Mouse (Mus musculus): ENCODE measurements around the gene Mrps7.

Gene Mrps7

DNA sequence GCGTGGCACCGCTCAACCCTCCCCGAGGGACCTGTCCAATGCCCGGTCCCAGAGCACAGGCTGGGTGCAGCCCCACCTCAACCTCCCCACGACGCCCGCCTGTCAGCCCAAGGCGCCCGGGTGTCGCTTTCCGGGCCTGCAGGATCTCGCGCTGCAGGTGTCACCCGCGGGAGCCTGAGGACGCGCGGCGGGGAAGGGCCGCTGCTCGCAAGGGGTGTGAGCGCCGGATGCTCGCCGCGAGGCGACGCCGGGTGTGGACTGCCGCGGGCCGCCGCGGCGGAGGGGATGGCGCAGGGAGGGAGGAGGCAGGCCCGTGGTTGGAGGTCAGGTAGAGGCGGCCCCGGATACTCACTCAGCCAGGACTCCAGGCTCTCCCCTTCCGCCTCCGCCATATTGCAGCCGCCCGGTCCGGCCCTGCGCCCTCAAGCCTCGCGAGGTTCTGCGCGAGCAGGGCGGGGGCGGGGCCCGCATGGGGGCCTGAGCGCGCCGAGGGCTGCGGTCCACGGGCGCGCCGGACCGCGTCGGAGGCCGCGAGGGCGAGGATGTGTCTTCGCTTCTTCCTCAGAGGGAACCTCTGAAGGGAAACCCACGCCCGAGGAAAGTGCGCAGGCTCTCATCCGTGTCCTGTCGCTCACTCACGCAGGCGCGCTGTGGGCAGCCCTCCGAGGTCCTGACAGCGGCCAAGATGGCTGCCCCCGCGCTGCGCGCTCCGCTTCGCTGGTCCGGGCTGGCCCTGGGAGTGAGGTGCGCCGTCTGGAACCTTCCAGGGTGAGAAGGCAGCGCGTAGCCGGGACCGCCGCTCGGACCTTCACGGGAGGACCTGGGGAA lies at the start of gene Mrps7, which contains the start of gene Gga3:
TSS of gene Mrps7 (plus strand) at position 450 of the 828 bp plus-strand sequence.
TSS of gene Gga3 (minus strand) at position 576 of the 828 bp plus-strand sequence.
- DNase-seq: peak; percentile 95

DNA sequence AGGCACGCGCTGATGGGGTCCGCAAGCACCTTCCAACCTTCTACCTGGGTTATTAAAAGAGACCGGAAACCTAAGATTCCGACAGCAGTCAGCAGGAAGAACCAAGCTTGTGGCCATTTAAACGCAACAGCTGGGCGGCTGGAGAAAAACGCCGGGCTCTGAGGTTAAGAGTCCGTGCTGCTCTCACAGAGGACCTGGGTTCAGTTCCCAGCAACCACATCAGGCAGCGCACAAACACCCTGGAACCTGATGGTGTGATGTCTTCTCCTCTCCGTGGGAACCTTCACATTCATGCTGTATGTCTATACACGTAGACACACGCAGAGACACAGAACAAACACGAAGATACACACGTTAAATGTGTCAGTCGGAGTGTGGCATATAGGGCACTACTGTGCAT lies 48.0 kb upstream of the Mrps7 start:
- DNase-seq: no peak

- DNase-seq: no peak
Measured at GRCm38 (mm10) chr11:115563406-115563805, 40.3 kb upstream of the Mrps7 start.

GRCm38 (mm10) chr11:115564064-115564809 lies 39.5 kb upstream of the Mrps7 start, which contains the start of gene Nup85:
Gene Nup85 (plus strand): TSS chr11:115564434.
- peak; percentile 98 for DNase-seq

DNA sequence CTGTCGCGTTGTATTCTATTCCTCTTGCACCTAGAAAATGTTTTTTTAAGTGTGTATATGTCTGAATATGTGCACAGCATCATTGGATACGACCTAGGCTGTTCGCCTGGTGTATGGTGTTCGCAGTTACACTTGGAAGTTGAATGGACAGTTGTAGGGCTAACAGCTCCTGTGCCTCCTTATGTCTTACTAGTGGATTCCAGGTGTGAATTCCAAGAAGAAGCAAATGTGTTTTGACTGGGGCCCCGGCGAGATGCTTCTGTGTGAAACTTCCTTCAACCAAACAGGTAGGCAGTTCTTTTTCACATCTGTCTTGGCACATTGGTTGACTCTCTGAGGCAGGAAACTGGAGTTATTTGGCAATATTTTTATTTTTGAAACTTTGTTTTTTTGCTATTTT lies 38.8 kb upstream of the Mrps7 start:
- DNase-seq: no peak

DNA sequence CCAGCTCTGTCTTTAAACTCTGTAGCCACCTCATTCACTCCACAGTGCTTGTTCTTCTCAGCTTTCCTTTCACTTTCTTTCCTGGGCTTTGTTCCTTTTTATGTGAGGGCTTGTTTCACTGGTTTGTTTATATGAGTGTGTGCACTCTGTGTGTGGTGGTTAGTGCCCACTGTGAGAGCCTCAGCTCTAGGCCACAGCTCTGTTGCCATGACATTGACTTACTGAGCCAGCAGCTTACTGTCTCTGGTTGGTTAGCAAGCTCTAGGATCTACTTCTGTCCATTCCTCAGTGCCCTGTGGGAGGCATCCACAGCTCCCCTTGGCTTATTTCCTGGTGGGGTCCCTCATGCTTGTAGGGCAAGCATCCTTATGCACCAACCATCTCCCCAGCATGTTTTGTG lies 24.6 kb upstream of the Mrps7 start:
- no peak for DNase-seq

DNA sequence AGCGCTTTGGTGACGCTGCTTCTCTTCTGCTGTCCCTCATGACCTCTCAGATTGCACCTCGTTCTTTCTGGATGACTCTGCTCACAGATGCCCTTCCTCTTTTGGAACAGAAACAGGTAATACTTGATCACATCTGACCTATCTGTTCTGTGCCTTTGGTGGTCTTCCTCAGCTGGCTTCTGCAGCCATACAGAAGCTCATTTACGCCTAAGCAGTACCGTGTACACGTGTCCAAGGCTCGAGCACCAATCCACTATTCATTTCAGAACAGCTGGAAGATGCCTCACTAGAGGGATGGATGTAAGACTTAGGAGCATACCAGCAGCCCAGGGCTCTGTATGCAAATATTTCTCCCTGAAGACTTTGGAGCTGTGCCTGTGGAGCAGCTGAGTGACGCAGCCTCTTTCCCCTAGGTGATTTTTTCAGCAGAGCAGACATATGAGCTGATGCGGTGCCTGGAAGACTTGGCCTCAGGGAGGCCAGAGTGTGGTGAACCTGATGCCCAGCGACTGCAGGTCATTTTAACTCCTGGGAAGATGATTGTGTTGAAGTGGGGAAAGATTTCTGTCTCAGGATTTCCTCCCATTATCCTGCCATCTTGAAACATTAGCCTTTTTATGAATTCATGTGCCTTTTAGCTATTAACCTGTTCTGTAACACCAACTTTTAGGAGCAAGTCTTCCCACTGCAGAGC lies 20.7 kb upstream of the Mrps7 start:
- DNase-seq: no peak

GRCm38 (mm10) chr11:115584376-115585073 lies 19.2 kb upstream of the Mrps7 start:
- DNase-seq: no peak

GRCm38 (mm10) chr11:115585573-115586100 lies 18.1 kb upstream of the Mrps7 start:
- peak; percentile 61 for DNase-seq

- no peak for DNase-seq
Measured at GRCm38 (mm10) chr11:115586403-115586802, 17.3 kb upstream of the Mrps7 start.

DNA sequence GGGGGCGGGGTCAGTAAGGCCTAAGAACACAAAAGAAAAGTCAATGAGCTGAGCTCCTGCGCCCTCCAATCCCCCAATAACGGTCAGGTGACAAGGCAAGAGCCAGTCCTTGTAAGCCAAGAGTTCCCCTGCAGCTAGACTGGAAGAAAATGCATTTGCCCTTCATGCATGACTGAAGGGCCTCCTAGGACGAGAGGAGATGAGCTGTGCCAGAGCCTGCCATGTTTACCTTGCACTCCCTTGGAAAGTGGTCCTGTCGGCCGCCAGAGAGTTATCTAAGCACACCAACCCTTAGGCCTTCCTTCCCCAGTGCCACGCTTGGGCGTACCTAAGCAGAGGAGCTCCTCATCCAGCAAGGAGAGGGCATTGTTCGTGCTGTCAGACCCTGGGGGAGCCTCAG lies 15.7 kb upstream of the Mrps7 start:
- DNase-seq: no peak

DNA sequence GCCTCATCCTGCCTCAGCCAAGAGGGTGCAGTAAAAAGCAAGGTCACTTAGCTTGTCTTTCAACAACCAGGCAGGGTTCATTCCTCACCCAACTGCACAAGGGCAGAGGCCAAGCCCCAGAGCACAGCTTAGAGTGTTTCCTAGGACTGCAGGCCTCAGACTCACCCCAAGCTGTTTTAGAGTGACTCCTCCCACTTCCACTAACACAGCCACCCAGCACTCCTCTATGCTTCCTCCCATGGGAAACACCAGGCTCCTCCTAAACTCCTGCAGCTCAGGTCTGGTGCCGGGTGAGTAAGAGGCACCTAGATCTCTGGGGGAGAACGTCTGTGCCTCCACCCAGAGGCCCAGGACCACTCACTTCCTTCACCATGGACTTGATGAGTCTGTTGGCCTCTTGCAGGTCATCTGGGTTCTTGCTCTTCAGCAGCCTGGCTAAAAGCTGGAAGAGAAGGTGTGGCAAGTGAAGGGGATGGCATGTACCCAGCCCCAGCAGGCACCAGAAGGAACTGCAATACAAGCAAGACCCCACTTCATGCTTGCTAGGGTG lies 13.1 kb upstream of the Mrps7 start:
- no peak for DNase-seq

GRCm38 (mm10) chr11:115595209-115595608 lies 8.5 kb upstream of the Mrps7 start:
- no peak for DNase-seq

GRCm38 (mm10) chr11:115598309-115598708 lies 5.4 kb upstream of the Mrps7 start:
- no peak for DNase-seq

- no peak for DNase-seq
Measured at GRCm38 (mm10) chr11:115599722-115600121, 4.0 kb upstream of the Mrps7 start.

GRCm38 (mm10) chr11:115600743-115601142 lies 3.0 kb upstream of the Mrps7 start:
- no peak for DNase-seq

DNA sequence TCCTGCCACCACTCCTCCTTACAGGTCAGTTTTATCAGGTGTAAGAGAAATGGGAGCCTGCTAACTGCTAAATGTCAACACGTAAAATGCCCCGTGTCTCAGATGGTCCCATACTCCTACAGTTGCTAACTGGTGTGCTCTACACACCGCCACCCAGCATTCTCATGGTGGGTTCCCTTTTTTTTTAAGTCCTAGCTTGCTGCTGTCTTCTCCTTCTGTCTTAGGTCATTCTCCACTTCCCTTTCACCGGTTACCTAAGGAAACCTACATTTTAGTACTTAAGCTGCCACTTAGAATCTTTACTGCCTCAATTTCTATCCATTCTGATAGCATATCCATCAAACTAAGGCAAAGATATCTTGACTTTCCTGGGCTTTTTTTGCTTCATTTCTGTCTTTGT lies 2.6 kb upstream of the Mrps7 start:
- DNase-seq: no peak

- DNase-seq: no peak
Measured at GRCm38 (mm10) chr11:115603128-115603475, 623 bp upstream of the Mrps7 start.

DNA sequence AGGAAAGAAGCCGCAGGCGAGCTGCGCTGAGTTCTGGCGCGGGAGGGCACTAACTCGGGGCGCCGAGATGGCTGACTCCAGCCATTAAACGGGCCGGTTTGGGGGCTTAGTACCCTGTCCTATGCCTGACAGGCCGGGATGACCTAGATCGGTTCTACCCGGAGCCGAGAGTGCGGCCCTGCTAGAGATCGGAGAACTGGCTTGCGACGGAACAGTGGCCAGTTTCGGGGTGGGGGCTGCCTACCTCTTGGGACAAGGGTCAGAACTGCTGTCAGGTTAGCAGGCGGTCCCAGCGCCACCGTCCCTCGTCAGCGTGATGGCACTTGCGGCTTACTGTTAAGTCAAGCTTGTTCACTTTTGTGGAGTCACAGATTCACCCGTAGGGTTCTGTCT lies 575 bp downstream of the Mrps7 start:
- DNase-seq: no peak

DNA sequence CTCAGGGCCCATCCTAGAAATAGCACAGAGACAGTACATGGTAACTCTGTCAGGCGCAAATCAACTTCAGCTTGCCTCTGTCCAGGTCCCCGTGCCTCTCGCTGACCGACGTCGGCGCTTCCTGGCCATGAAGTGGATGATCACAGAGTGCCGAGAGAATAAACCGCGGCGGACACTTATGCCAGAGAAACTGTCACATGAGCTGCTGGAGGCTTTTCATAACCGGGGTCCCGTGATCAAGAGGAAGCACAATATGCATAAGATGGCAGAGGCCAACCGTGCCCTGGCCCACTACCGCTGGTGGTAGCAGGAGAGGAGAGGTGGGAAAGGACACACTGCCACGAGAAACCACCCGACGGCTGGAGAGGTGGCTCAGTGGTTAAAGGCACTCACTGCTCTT lies 3.0 kb downstream of the Mrps7 start:
- no peak for DNase-seq

DNA sequence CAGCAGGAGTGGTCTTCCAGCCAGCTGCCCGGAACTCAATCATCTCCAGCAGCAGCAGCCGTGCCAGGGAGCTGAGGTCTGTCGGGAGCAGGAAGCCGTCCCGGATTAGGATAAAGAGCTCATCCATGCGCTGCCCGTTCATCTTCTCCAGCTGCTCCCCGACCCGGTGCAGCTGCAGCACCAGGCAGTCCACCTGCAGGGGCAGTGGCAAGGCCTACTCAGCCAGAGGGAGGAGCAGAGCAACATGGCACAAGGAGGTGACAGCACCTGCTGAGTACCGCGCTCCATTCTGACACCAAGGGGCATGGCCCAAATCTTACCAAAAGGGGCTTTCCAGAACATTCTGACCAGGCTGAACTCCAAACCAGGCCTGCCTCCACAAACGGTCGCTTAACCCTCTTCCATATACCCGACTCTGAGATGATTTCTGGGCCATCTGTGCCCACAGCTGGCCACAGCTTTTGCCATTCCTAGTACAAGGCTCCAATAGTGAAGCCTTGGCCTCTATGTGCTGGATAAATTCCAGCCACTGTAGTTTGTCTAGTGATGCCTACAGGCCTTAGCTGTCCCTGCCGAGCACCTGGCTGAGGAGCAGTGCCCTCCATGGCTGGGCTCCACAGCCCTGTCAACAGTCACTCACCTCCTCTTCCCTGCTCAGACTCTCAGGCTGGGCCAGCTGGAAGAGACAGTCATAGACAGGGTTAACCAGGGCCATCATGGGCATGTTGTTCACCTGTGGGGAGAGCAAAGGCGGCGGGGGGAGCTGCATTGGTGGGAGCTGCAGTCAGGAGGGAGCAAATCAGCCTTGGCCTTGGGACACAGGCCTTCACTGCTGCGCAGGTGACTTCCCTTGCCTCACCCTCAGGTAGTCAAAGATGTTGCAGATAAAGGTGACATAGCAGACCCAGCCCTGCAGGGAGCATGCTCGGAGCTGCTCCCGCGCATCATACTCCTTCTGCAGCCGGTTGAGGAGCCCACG lies 5.0 kb downstream of the Mrps7 start:
- no peak for DNase-seq
